Mouse (Mus musculus): ENCODE results near the gene Adck1.

DNA sequence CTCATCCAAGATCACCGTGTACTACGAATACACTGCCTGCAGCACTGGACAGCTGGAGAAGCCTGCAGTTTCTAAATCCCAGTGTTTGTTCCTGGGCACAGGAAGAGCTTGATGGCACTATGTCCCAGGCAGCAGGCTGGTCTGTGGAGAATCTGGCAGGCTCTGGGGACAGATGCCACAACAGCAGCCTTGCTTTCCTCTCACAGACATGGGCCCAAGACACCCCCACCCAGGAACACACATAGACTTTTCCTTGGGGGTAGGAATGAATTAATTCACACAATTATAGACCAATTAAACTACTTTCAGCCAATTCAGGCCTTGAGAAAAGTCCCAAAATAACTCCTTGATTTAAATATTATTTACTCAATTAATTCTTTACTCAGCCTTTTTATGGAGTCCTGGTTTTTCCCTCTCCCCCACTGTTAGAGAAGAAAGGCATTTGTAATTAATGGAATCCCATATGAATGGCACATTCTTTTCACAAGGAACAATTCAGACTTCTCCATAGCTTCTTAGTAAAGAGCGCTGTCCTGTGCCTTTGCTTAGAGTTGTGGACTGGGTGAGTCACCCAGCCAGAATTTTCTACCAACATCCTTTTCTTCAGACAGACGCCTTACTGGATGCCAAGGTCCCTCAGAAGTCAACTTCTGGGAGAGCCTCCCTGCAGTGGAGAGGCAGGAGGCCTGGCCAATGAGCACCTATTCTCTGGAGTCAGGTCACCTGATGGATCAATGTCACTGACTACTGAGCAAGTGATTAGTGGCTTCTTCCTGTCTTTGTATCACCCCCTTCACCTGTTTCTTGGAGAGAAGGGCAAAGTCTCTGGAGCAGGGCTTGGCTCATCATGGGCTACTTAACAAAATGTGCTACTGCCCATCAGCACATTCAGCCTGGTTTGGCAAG is 90.6 kb downstream of the Adck1 start:
- no peak for TF ChIP-seq POLR2A (IDR thresholded peaks at IDR 0.05; ENCODE audit: low read depth, low read length)
- TF ChIP-seq CTCF (IDR thresholded peaks at IDR 0.05; ENCODE audit: extremely low read depth, insufficient read length, insufficient replicate concordance, low read depth, low read length) = no peak

Measured in small intestine, adult 2 months (tissue).